Mouse (Mus musculus) heart, postnatal 4 days (tissue): Measurements from ENCODE around the gene Nynrin. TPM values are rescaled to one million over a fixed set of nuclear protein-coding genes. Genes with fewer than 3 reads are reported as not detected.
A peak's percentile ranks its signal among the peaks of the same experiment; 100 is the strongest.

Source experiments
- DNase-seq: peaks from one replicate; pipeline ENCODE4 v3.0.0; 2021
- total RNA-seq, 2 experiments: library from RNA; stranded (reverse); gene quantifications; 2 replicates each; pipeline ENCODE4 v1.2.3; 2021

Gene Nynrin
- total RNA-seq, 2 experiments from 2014 or later = 36.0 to 36.3 TPM

- no peak for DNase-seq
Measured at GRCm38 (mm10) chr14:55878316-55878940, 24.6 kb downstream of the Nynrin start.

GRCm38 (mm10) chr14:55879623-55880022, 25.8 kb downstream of the Nynrin start:
- peak; percentile 87 for DNase-seq

- DNase-seq = no peak
Measured at GRCm38 (mm10) chr14:55880982-55881381, 27.2 kb downstream of the Nynrin start.

GRCm38 (mm10) chr14:55882171-55882641, 28.4 kb downstream of the Nynrin start:
- DNase-seq = no peak

- no peak for DNase-seq
Measured at GRCm38 (mm10) chr14:55883149-55883661, 29.4 kb downstream of the Nynrin start.

- no peak for DNase-seq
Measured at GRCm38 (mm10) chr14:55883663-55884062, 29.9 kb downstream of the Nynrin start.

- DNase-seq = peak; percentile 86
Measured at GRCm38 (mm10) chr14:55884166-55884565, 30.4 kb downstream of the Nynrin start, which contains the start of gene Cbln3. TSS of gene Cbln3 (minus strand) at chr14:55884392.

GRCm38 (mm10) chr14:55884713-55885113, 30.9 kb downstream of the Nynrin start, which contains the start of gene Khnyn:
TSS of gene Khnyn (plus strand) at chr14:55884947.
- peak; percentile 94 for DNase-seq

GRCm38 (mm10) chr14:55885114-55885790, 31.4 kb downstream of the Nynrin start:
- peak; percentile 27 for DNase-seq

GRCm38 (mm10) chr14:55885791-55886271, 32.0 kb downstream of the Nynrin start:
- peak; percentile 54 for DNase-seq

- no peak for DNase-seq
Measured at GRCm38 (mm10) chr14:55886571-55887382, 33.0 kb downstream of the Nynrin start.

- DNase-seq = no peak
Measured at GRCm38 (mm10) chr14:55897671-55898070, 43.9 kb downstream of the Nynrin start.

- no peak for DNase-seq
Measured at GRCm38 (mm10) chr14:55898947-55899346, 45.1 kb downstream of the Nynrin start.

- peak; percentile 89 for DNase-seq
Measured at GRCm38 (mm10) chr14:55899701-55900413, 46.0 kb downstream of the Nynrin start, which contains the start of gene Sdr39u1. TSS of gene Sdr39u1 (minus strand) at chr14:55900293.

- no peak for DNase-seq
Measured at GRCm38 (mm10) chr14:55900414-55900755, 46.6 kb downstream of the Nynrin start.

- DNase-seq = no peak
Measured at GRCm38 (mm10) chr14:55905518-55905917, 51.7 kb downstream of the Nynrin start.

- no peak for DNase-seq
Measured at GRCm38 (mm10) chr14:55913406-55913805, 59.6 kb downstream of the Nynrin start.

- peak; percentile 82 for DNase-seq
Measured at GRCm38 (mm10) chr14:55918240-55919082, 64.7 kb downstream of the Nynrin start.

- DNase-seq = no peak
Measured at GRCm38 (mm10) chr14:55922475-55923232, 68.8 kb downstream of the Nynrin start.
